Mouse (Mus musculus) mature B cell (primary cell): ENCODE measurements around the gene Sorbs1.

Source experiments
- in situ Hi-C: fragments of 300-500 bp; cut with MboI; formaldehyde crosslinking; loops from 2 replicates; pipeline ENCODE4 v1.14.3; 2019

The Sorbs1 gene

DNA sequence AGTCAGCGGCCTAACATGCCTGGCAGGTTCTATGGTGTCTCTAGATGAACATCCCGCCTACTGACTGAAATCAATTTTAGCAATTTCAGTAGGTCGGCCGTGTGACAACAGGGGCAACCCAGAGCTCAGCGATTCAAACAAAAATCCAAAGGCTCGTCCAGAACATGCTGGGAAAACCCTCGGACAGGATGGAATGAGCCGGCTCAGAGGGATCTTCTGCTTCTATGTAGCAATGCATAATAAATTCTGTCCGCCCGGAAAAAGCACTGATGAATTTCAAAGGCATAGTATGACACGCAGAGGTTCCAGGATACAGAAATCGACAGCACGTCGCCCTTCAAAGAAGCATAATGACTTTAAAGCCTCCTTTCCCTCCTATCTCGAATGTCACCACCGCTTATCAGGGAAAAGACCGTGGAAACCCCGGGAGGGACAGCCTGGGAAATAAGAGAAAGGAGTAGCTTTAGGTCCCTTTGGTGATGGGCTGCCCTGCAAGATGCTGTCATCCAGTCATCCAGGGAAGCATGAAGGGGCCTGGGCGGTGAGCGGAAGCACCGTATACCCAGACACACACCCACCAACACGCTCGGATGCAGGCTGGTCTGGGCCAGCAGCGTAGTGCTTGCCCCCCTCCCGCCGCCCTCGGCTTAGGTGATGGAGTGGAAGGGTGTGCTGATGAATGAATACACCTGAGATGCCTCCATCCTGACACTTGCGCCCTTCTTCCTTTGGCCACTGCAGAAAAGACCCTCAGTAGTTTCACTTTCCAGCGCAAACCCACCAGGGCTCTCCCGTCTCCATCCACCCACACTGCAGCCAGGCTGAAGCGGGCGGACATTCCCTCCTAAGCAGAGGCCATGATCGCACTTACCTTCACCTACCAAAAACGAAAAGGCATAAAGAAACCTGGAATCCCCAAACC, 818 bp downstream of the Sorbs1 start:
- in situ Hi-C loops, result no loop called here

GRCm38 (mm10) chr19:40511679-40512309, 1.8 kb downstream of the Sorbs1 start:
- in situ Hi-C loops, result no loop called here

- in situ Hi-C loops, result no loop called here
Measured at GRCm38 (mm10) chr19:40511100-40511439, 2.5 kb downstream of the Sorbs1 start.

GRCm38 (mm10) chr19:40510387-40511099, 3.0 kb downstream of the Sorbs1 start:
- in situ Hi-C loops, result no loop called here

DNA sequence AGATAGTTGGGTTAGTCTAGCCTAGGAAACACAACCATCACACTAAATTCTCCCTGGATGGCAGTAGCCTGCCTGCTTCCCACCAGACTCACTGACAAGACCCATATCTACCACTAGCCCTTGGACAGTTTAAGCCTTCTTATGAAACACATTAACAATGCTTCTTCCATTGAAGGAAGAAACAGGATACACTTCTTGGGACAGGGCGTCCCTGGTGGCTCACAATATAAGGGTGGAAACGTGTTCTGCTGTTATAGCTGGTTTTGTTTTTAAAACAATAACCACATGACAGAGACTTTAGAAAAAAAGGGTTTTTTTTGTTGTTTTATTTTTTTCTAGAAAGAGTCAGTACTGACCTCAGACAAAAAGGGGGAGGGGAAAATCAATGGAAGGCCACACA, 4.3 kb downstream of the Sorbs1 start:
- in situ Hi-C loops, result no loop called here

DNA sequence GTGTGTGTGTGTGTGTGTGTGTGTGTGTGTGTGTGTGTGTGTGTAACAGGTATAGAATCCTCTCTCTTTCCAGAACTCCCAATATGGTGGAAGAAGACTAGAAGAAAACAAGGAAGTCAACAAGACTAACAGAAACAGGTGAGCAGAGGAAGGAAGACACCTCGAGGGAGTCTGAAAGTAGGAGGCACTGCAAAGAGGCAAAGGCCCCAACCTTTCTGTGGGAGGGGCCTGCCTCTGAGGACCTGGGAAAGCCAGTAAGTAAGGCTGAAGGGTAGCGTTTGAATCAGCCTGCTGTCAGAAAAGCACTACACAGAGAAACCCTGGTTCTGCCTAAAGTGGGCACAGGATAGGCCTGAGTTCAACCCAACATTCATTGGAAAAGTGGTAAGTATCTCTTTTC, 4.7 kb downstream of the Sorbs1 start:
- in situ Hi-C loops, result no loop called here

- in situ Hi-C loops, result no loop called here
Measured at GRCm38 (mm10) chr19:40506965-40507364, 6.6 kb downstream of the Sorbs1 start.

GRCm38 (mm10) chr19:40504336-40504735, 9.2 kb downstream of the Sorbs1 start:
- in situ Hi-C loops, result no loop called here

GRCm38 (mm10) chr19:40499940-40500737, 13.4 kb downstream of the Sorbs1 start:
- in situ Hi-C loops, result no loop called here

GRCm38 (mm10) chr19:40499141-40499540, 14.4 kb downstream of the Sorbs1 start:
- in situ Hi-C loops, result no loop called here

- in situ Hi-C loops, result no loop called here
Measured at GRCm38 (mm10) chr19:40498162-40498725, 15.3 kb downstream of the Sorbs1 start.

DNA sequence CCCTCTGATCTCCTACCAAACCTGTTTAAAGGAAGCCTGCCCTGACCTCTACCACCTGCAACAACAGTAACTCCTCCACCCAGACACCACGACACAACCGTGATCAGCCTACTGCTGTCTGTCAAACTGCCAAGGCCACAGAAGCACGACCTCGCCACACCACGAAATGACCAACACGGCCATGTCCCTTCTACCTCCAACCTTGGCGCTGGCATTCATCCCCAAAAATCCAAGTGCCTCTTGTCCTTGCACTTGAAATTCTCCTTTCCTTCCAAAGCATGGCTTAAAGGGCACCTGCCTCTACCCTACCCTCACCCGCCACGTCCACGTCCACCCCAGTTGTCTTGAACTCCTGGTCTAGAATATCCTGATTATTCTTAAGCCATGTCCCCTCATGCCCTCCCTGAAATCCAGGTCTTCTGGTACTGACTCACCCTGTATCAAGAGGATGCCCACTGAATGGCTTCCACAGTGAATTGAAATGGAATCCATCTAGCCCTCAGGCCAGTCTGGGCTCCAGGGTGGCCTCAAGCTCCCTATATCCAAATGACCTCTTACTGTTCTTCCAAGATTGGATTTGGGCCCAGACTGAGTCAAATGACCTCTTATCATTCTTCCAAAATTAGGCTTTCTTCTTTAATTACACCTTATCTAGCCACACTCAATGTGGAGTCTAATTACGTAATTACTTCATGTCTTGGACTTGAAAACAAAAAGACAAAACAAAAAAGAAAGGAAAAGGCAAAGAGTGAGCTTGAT, 16.9 kb downstream of the Sorbs1 start:
- in situ Hi-C loops, result no loop called here

- in situ Hi-C loops, result no loop called here
Measured at GRCm38 (mm10) chr19:40496071-40496470, 17.5 kb downstream of the Sorbs1 start.

DNA sequence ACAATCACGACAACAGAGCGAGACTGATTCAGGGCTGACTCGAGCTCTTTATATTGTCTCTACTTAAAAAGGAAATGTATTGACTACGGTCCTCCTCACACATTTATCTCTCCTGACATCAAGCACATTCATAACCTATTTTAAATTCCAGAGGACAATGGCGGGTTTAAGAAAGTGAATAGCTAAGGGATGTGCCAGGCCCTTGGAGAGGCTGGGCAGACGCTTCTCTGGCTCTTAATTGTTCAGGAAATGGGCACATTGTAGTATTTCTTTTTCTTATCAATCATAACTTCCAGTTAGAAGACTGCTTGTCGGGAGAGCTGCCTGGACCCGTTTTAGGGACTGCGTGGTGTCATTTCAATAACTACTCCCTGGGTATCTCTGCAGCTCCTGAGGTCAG, 20.7 kb downstream of the Sorbs1 start:
- in situ Hi-C loops, result no loop called here

DNA sequence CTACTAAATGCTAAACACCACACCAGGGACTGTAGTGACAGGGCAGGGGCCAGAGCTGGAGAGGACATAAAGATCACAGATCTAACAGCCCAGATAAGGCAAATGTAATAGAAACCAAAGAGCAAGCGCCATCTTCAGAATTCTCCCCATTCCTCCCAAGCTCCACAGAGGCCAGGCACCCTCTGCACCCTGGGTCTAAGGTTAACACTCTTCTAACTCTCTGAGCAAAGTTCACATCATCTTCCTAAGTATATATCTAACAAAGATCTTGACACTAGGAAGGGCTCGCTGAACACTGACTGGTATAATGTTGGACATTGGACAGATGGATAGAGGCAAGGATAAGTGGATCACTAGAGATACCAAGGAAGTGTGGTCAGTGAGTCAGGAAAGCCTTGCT, 22.1 kb downstream of the Sorbs1 start:
- in situ Hi-C loops, result no loop called here

- in situ Hi-C loops, result no loop called here
Measured at GRCm38 (mm10) chr19:40490765-40491164, 22.8 kb downstream of the Sorbs1 start.

- in situ Hi-C loops, result no loop called here
Measured at GRCm38 (mm10) chr19:40489633-40490032, 23.9 kb downstream of the Sorbs1 start.

GRCm38 (mm10) chr19:40488853-40489454, 24.6 kb downstream of the Sorbs1 start:
- in situ Hi-C loops, result no loop called here

GRCm38 (mm10) chr19:40487561-40487960, 26.0 kb downstream of the Sorbs1 start:
- in situ Hi-C loops, result no loop called here

- in situ Hi-C loops, result no loop called here
Measured at GRCm38 (mm10) chr19:40481115-40481514, 32.5 kb downstream of the Sorbs1 start.
